Mouse (Mus musculus) left cerebral cortex, postnatal 14 days (tissue): ENCODE measurements around the gene Gm20521. TPM values are rescaled to one million over a fixed set of nuclear protein-coding genes. Genes with fewer than 3 reads are reported as not detected.

Source experiments
- DNase-seq, 2 experiments: peaks; one replicate each; pipeline ENCODE4 v3.0.0; 2021 to 2022; ENCODE audit warnings: low spot score in 2 of 2, mixed read lengths in 1 of 2
- intact Hi-C: fragments of 180-260 bp; cut with DNase I; formaldehyde crosslinking; loops from one replicate; pipeline ENCODE4 v1.15.1; 2025
- long read RNA-seq, 2 experiments: library from polyadenylated mRNA; stranded (forward); transcript quantifications; one replicate each; pipeline ENCODE4 v2.0.0; 2021
- total RNA-seq, 2 experiments: library from RNA; stranded (reverse); gene quantifications; 2 replicates each; pipeline ENCODE4 v1.2.3; 2021

Gm20521 gene
- total RNA-seq = 1 to 10 TPM in 1 of 2 experiments, under 1 TPM in 1; 0.40 to 2.1 TPM
- long read RNA-seq, experiment 1, partial matches to known transcripts = 0 of 16 reads
- long read RNA-seq, experiment 1, other reads (novel, unspliced or antisense) = 16 of 16 reads
- long read RNA-seq, experiment 2, partial matches to known transcripts = 3 of 22 reads
- long read RNA-seq, experiment 2, other reads (novel, unspliced or antisense) = 19 of 22 reads

DNA sequence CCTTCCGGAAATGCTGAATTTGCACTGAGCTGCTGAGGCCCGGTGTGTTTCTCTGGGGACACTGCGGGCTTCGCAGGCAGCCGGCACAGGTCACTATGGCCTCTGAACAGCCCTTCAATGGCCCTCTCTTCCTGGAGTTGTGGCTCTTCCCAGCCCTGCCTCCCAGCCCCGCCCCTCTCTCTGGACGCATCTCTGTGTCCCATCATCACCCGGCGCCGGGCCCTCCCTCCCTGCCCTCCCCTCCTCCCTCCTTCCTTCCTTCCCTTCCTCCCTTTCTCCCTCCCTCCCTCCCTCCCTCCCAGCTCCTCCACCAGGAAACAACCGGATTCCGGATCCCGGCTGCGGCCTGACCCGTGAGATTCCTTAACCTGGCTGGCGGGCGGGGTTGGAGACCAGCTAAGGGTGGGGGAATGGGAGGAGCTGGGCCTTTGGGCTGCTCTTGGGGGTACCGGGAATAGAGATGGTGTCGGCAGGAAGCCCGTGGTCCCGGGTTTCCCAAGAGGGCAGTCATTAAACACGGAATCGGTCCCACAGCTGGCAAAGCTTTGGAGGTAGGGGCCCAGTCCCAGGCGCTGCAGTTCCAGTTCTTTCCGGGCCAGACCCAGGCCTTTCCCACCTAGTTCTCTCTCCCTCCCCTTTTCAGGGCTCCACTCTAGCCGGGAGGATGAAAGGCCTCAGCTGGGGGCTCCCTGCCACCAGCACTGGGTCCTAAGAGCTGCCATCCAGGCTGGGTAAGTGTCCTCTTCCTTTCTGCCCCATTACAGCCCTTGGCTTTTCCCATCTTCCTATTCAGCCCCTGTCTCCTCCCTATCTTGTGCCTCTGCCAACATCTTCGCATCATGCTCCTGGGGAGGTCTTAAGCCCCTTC is at the start of gene Gm20521, which contains the start of gene Bcl2l2:
Gene Gm20521, plus strand, starts transcription at position 288 of the 868 bp plus-strand sequence.
Gene Bcl2l2, plus strand, starts transcription at position 224 of the 868 bp plus-strand sequence.
- peak; percentile 71 to 74 for DNase-seq
- intact Hi-C loops = no loop called here

DNA sequence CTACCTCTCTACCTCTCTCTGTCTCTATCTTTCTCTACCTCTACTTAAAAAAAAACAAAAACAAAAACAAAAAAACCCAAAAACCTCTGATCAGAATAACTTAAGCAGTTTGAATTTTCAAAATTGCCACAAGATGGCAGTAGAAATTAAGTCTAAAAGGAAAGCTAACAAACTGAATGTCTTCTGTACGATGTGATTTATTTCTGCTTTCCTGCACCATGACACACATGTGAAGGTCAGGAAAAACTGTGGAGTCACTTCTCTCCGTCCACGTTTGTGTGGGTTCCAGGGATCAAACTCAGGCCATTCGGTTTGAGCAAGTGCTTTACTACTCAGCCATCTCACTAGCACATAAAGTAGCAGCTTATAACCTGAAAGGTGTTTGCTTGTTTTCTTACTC is 39.8 kb upstream of the Gm20521 start:
- DNase-seq = peak in 1 of 2 experiments; percentile 42
- intact Hi-C loops = loop anchor here (2.0 kb wide), 1 partner anchor 171 kb away; the partner anchor contains the start of gene Ngdn

DNA sequence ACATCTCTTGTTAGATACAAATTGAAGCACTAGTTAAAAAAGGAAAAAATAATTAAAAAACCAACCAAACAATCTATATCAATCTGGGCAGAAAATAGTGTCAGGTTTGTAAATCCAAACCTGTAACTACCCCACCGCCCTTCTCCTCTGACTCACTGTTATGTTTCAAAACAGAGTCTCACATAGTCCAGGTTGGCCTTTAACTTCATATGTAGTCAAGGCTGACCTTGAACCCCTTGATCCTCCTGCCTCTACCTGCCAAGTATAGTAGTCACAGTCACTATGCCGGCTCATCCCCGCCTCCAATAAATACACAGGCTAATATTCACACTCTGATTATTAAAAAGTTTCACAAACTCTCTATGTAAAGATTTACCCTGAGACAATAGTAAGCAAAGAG is 27.5 kb upstream of the Gm20521 start:
- DNase-seq = no peak
- intact Hi-C loops = no loop called here

DNA sequence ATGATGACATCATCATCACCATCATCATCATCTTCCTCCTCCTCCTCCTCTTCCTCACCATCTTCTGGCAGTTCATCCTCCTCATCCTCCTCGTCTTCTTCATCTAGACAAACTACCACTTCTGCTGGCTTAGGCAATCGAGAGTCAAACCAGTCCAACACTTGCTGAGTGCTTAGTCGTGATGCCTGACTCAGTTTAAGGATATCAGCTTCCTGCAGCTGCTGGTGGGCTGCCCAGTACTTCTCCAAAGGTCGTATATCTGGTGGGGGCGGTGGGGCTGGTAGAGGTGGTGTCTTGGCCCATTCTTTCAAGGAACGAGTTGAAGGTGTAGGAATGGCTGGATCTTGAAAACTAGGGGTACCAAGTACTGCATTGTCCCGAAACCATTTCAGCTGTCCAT is 26.5 kb upstream of the Gm20521 start:
- no peak for DNase-seq
- intact Hi-C loops = no loop called here

DNA sequence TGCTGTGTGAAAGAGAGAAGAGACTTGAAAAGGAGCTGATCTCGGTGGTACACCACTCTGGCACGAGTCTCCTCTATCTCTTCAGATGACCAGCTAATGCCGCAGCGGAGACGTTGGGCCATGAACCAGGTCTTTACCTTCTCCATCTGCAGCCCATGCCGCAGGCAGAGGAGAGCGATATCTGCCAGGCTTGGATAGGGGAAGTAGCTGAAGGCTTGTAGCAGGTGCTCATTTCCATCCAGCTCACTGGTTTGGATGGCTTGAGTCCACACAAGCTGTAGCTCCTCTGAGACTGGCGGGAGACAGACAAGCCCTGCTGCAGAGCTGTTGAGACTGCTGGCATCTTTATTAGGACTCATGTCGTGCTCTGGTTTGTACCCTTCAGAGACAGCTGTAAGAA is 25.4 kb upstream of the Gm20521 start:
- intact Hi-C loops = no loop called here
- no peak for DNase-seq

DNA sequence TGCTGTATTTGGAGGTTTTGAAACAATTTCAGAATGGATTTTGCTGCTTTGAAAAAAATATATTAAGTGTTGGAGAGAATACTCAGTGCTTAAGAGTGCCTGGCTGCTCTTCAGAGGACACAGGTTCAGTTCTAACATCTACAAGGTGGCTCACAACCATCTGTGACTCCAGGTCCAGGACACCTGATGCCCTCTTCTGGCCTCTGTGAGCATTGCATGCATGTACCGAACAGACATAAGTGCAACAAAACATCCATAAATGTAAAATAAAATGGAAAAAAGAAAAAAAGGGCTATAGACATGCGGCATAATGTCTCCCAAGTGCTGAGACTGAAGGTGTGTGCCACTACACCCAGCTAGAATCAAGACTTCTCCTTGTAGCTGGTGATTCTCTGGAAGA is 22.7 kb upstream of the Gm20521 start:
- DNase-seq = peak; percentile 75 to 77
- intact Hi-C loops = loop anchor here (2.0 kb wide), 1 partner anchor 146 kb away; no protein-coding TSS in a partner anchor

DNA sequence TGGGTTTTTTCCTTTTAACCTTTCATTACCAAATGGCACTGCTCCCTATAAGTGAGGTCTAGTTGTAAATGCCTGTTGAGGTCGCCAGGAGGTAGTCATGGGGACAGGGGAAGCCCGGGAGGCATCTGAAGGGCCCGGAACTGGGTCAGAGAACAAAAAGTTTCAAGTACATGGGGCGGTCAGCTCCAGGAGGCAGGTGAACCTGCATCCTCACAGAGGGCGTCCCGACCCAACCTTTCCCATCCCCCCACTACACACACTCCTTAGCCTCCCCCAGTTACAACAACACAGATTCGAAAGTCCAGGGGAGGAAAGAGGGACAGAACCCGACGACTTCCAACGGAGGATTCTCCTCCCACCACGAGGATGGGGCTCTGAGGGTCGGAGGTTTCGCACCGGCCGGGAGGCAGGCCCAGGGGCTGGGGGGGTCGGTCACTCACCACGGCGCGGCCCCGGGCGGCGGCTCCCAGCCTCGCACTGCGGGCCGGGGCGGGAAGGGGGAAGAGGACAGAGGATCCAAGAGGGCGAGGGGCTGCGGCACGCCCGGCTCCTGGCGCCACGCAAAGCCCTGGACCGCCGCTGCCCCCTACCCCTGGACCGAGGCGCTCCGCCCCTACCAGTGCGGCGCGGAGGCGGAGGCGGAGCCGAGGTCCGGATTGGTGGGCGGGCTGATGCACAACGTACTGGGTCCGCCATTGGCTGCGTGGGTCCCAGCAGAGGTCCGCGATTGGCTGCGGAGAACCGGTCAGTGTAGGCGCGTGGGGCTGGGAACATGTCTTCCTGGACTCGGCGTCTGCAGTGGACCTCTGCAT is 19.5 kb upstream of the Gm20521 start:
- intact Hi-C loops = no loop called here
- DNase-seq = peak; percentile 91 to 93

DNA sequence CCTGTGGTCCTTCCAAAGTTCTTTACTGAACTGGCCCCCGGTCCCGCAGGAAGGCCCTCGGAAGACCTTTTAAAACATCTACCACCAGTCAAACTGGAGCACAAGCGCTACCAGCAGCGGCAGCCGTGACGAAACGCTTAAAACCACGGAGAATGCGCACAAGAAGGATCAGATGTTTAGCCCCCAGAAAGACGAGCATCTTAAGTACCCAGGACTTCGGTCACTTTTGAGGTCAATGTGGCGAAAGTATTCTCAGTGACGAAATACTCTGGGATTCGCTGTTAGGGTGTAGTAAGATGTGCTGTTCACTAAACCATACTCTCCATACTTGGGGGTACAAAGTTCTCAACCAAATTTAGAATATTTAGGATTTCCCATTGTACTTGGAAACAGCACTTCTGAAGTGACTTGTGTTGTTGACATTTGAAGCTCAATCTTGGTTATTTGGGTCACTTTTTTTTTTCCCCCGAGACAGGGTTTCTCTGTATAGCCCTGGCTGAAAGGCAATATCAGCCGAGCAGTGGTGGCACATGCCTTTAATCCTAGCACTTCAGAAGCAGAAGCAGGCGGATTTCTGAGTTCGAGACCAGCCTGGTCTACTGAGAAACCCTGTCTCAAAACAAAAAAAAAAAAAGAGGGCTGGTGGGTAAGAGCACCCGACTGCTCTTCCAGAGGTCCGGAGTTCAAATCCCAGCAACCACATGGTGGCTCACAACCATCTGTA is 18.8 kb upstream of the Gm20521 start:
- intact Hi-C loops = no loop called here
- no peak for DNase-seq

DNA sequence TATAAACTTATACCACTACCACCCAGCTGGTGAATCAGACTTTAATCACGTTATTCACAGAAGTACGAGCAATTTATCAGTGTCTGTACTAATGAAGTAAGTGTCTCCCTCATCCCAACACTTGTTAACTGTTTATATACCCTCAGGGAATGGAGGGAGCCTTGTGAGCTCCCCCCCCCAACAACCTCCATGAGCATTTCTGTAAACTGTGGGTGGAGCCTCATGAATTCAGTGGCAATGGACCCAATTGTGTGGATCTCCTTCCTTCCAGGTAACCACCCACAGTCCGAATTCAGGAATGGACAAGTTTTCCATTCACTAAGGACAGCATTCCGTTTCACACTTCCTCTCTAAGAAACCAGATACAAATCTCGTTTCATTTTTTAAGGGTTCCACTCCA is 17.6 kb upstream of the Gm20521 start:
- DNase-seq = no peak
- intact Hi-C loops = no loop called here

DNA sequence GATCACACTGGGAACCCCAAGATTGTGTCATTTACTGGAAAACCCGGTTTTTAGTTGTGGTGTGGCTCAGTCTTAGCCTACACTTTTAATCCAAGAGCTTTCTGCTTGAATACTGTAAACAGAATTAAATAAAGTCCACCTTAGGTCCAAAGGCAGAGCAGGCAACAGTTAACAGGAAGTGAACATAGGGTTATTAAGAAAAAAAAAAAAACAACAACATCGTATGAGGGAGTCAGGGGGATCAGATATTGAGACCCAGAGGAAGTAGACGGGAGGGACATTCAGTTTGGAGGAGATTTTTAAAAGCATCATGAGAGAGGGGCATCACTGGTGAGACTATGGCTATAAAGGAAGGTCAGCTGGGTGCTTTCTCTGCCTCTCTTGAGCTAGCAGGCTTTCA is 17.0 kb upstream of the Gm20521 start:
- intact Hi-C loops = no loop called here
- no peak for DNase-seq

DNA sequence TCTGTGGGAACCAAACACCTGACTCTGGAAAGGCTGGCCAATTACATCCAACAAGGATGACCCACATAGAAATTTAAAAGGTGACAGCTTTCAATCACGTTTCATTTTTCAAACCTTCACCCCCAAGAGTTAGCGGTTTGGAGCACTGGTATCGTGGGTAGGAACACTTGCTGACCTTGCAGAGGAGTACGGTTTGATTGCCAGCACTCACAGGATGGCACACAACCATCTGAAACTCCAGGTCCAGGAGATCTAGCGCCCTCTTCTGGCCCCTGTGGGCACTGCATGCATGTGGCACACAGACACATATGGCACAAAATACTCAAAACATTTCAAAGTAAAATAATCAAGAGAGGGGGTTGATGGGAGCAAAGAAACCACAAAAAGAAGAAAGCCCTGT is 16.3 kb upstream of the Gm20521 start:
- no peak for DNase-seq
- intact Hi-C loops = no loop called here

DNA sequence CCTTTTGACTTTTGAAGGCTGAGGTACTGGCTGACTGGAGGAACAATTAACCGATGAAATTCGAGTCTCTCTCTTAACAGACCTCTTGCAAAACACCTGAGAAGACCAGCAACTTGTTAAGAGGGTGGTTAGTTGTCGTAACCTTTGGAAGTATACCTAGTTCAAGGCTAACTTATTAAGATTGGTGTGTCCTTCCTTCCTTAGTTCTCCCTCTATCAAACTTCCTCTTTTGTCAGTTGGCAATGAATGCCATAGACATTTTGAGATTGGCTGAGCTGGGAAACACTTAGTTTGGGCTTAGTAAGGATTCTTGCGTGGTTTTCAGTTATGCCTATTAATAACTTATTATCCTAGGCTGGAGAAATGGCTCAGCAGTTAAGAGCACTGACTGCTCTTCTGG is 15.2 kb upstream of the Gm20521 start:
- intact Hi-C loops = no loop called here
- no peak for DNase-seq

DNA sequence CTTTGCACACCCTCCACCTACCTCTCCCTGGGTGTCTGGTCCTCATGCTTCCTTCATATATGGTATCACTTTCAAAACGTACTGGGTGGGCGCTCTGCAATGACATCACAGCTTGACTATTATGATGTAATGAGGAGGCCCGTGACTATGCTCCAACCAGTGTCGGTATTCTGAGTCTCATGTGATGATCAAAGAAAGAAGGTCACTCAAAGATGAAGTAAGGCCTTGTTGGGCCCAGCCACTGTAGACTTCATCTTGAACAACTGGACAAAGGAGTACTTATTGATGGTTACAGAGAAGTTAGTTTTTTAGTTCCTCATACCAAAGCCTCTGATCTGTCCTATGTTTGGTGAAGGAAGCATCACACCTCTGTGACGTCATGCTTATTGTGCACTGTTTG is 12.4 kb upstream of the Gm20521 start, which contains the start of gene Homez:
Gene Homez, minus strand, starts transcription at position 101 of the 400 bp plus-strand sequence.
- DNase-seq = no peak
- intact Hi-C loops = no loop called here

DNA sequence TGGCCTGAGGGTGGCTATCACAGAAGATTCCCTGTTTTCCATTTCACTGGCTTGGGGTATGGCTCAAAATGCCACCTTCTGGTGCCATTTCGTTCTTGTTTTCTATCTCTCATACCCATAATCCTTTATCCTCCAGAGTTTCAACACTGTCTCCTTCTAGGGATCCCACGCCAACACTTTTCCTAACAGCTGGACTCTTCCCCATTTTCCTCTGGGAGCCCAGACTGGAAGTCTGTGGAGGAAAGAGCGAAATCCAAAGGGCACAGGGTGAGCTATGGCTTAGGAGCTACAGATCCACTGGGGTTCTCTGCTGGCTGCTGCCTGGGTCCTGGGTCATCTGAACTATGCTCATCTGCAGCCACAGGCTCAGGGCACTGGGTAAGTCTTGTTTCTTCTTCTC is 9.1 kb upstream of the Gm20521 start:
- no peak for DNase-seq
- intact Hi-C loops = no loop called here

DNA sequence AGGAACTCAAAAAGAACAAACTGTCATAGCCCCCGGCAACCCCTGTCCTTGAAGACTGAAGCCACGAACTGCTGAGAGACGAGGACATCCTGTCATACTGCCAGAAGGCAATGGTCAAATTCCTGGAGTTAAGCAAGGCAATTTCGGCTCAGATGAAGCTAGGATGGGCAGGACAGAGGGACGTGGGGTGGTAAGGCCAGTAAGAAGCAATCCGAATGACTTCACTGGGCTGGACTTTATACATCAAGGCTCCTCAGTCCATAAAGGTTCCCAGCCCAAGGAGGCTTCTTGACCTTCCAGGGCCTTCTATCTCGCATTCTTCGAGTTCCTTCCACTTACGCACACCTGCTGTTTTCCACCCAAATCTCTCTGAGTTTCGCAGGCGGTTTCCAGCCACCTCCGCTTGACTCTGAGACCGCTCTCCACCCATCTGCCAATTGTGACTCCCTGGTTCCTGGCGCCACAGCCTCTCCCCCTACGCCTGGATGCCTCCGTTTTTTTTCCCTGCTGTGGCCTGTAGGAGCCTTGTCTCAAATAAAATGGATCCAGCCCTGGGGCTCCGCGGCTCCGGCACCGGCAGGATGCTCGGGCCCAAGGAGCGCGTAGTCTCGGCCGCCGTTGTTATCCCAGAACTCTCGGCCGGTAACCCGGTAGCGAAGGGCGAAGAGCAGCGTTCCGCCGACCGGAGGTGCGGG is 7.2 kb upstream of the Gm20521 start:
- intact Hi-C loops = no loop called here
- no peak for DNase-seq

DNA sequence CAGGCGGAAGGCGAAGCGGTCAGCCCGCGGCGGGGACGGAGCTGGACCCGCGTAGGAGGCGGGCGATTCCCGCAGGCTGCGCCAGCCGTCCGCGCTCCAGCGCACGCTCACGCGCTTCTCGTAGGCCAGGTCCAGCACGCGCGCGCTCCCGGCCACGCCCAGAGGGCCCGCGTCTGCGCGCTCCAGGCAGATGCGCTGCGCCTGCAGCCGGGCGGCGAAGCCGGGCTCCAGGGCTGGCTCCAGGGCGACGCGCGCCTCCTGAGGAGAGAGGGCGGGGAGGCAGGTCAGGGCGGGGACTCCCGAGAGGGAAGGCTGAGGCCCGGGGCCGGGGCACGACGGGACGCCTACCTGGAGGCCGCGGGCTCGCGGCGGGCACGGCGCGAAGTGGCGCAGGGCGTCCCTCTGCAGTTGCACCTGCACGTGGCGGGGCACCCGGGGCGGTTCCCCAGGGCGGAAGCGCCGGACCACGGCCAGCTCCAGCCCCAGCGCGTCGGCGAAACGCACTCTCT is 6.6 kb upstream of the Gm20521 start:
- intact Hi-C loops = no loop called here
- peak; percentile 91 to 93 for DNase-seq

DNA sequence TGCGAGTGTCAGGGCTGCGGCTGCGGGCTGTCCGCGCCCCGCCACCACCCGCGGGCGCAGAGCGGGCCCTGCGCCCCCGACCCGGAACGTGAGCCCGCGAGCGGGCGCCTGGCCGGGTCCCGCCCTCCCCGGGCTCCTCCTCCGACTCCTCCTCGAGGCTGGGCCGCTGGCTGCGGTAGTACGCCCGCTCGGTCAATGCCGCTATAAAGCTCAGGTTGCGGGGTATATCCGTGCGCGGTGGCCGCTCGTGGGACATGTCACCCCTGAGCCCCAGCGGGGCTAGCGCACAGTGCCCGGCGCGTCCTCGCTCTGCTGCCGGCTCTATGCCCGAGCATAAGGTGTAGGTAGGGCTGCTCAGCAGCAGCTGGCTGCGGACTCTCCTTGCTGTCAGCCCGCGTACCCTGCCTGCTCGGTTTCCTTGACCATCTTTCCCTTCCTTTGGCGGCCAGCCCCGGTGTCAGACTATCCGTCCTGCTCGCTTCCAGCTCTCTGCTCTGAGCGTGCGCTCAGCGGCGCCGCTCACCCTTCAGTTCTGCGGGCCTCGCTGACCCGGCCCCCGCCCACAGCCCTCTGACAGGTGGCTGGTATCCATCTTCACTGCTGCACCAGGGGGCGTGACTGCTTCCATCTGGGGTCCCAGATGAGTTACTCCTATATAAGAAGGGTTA is 6.1 kb upstream of the Gm20521 start, which contains the start of gene Ppp1r3e:
Gene Ppp1r3e, minus strand, starts transcription at position 503 of the 668 bp plus-strand sequence.
- peak in 1 of 2 experiments; percentile 58 for DNase-seq
- intact Hi-C loops = no loop called here
